Mouse (Mus musculus) forebrain, embryonic 11.5 days (tissue): Measurements from ENCODE around the gene Gpr146. TPM values are rescaled to one million over a fixed set of nuclear protein-coding genes. Genes with fewer than 3 reads are reported as not detected.

ENCODE experiments used
- ATAC-seq: fragments of 200-750 bp; cut with Nextera tagmentation; replicated peaks from 2 replicates; pipeline ENCODE4 v1.8.0; 2017; ENCODE audit warnings: moderate TSS enrichment; ENCODE audit not compliant: low FRiP score
- DNase-seq: peaks from one replicate; pipeline ENCODE4 v3.0.0-alpha.2; 2017; ENCODE audit warnings: low spot score
- H3K27ac ChIP-seq: fragments of 300-500 bp; sonication (generic); 2 replicates; pipeline ENCODE4 v1.5.1; 2014; ENCODE audit warnings: low read depth, low read length
- H3K27me3 ChIP-seq: fragments of 300-500 bp; sonication (generic); 2 replicates; pipeline ENCODE4 v1.6.1; 2014; ENCODE audit warnings: mild to moderate bottlenecking, low read length, mixed read lengths; ENCODE audit not compliant: control insufficient read depth, insufficient read depth
- H3K36me3 ChIP-seq: fragments of 300-500 bp; sonication (generic); 2 replicates; pipeline ENCODE4 v1.6.1; 2014; ENCODE audit warnings: mild to moderate bottlenecking, low read length, moderate library complexity, mixed read lengths; ENCODE audit not compliant: control insufficient read depth, insufficient read depth
- H3K4me1 ChIP-seq: fragments of 300-500 bp; sonication (generic); replicated peaks from 2 replicates; pipeline ENCODE4 v1.6.1; 2014; ENCODE audit warnings: low read length, mixed read lengths; ENCODE audit not compliant: control insufficient read depth, insufficient read depth
- H3K4me2 ChIP-seq: fragments of 300-500 bp; sonication (generic); 2 replicates; pipeline ENCODE4 v1.6.1; 2014; ENCODE audit warnings: low read depth, mild to moderate bottlenecking, low read length, moderate library complexity, mixed read lengths; ENCODE audit not compliant: severe bottlenecking
- H3K4me3 ChIP-seq: fragments of 300-500 bp; sonication (generic); 2 replicates; pipeline ENCODE4 v1.5.1; 2014; ENCODE audit warnings: low read depth, low read length
- H3K9ac ChIP-seq: fragments of 300-500 bp; sonication (generic); 2 replicates; pipeline ENCODE4 v1.6.1; 2014; ENCODE audit warnings: low read length
- H3K9me3 ChIP-seq: fragments of 300-500 bp; sonication (generic); 2 replicates; pipeline ENCODE4 v1.6.1; 2016; ENCODE audit warnings: low read length, mixed read lengths; ENCODE audit not compliant: control insufficient read depth
- WGBS: fragments of 180-500 bp; shearing (Covaris S2); extraction: QIAGEN DNeasy Blood & Tissue Kit; methylation state at CpG from one replicate; pipeline ENCODE4 v1.1.7; 2014; 5-methylcytosine and 5-hydroxymethylcytosine counted together
- polyA plus RNA-seq: library from polyadenylated mRNA; unstranded; fragments of >200 nt; fragmentation: Nextera tagmentation; extraction: Ambion mirVana; gene quantifications from 2 replicates; pipeline ENCODE4 v1.2.1, GENCODE M21; 2014

Gene Gpr146
- polyA plus RNA-seq, 1 experiment from 2014 or later, result 1.8 TPM

- Histone ChIP-seq H3K4me1 (no peaks in the 10 kb centered on the region; the same call in 1 of the 2 replicates), H3K4me3 (peak overlapping the region; percentile 45), H3K4me2 (peak overlapping the region; percentile 72), H3K27me3 (no peaks in the 10 kb centered on the region), H3K27ac (peak overlapping the region; percentile 5; the same call in 1 of the 2 replicates), H3K9me3 (no peaks in the 10 kb centered on the region), H3K36me3 (no peaks in the 10 kb centered on the region), H3K9ac (peak overlapping the region; percentile 76)
- ATAC-seq, result peak; percentile 91
- DNase-seq, result peak; percentile 95
- 1% methylated on average over 39 of the region's 39 CpGs for WGBS
Observed at GRCm38 (mm10) chr5:139371631-139372401, 5.7 kb upstream of the Gpr146 start.

GRCm38 (mm10) chr5:139373126-139373525 lies 4.4 kb upstream of the Gpr146 start:
- H3K36me3 ChIP-seq, result no peaks in the 10 kb centered on the region
- no peaks in the 10 kb centered on the region for H3K27me3 ChIP-seq
- 85% methylated on average over 3 of the region's 3 CpGs for WGBS
- H3K9ac ChIP-seq, result no peak overlapping the region
- H3K4me1 ChIP-seq, result no peaks in the 10 kb centered on the region; the same call in 1 of the 2 replicates
- no peak overlapping the region for H3K27ac ChIP-seq
- no peaks in the 10 kb centered on the region for H3K9me3 ChIP-seq
- ATAC-seq (no peak), DNase-seq (no peak)
- no peak overlapping the region for H3K4me2 ChIP-seq
- H3K4me3 ChIP-seq, result no peak overlapping the region

- H3K9me3 ChIP-seq, result no peaks in the 10 kb centered on the region
- H3K4me2 ChIP-seq, result no peak overlapping the region
- H3K27ac ChIP-seq, result no peak overlapping the region
- no peaks in the 10 kb centered on the region; the same call in 1 of the 2 replicates for H3K4me1 ChIP-seq
- 80% methylated on average over 6 of the region's 6 CpGs for WGBS
- ATAC-seq (no peak), DNase-seq (no peak)
- H3K9ac ChIP-seq, result no peak overlapping the region
- H3K36me3 ChIP-seq, result no peaks in the 10 kb centered on the region
- H3K4me3 ChIP-seq, result no peak overlapping the region
- H3K27me3 ChIP-seq, result no peaks in the 10 kb centered on the region
Observed at GRCm38 (mm10) chr5:139373889-139374444, 3.5 kb upstream of the Gpr146 start.

DNA sequence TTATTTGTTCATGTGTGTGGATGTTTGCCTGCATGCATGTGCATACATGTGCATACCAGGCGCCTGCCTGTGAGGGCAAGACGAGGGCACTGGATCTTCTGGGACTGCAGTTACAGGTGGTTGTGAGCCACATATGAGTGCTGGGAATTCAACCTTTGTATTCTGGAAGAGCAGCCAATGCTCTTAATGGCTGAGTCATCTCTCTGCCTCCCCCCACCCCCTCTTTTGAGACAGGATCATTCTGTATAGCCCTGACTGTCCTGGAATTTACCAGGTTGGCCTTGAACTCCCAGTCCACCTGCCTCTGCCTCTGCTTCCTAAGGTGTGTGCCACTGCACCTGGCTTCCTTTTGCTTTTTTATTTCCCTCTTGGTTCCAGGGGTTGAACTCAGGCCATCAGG lies 2.7 kb upstream of the Gpr146 start:
- no peaks in the 10 kb centered on the region for H3K9me3 ChIP-seq
- no peaks in the 10 kb centered on the region for H3K27me3 ChIP-seq
- ATAC-seq (no peak), DNase-seq (no peak)
- no peaks in the 10 kb centered on the region; the same call in 1 of the 2 replicates for H3K4me1 ChIP-seq
- H3K4me3 ChIP-seq, result no peak overlapping the region
- no peak overlapping the region for H3K27ac ChIP-seq
- WGBS, result 94% methylated on average over 2 of the region's 2 CpGs
- no peaks in the 10 kb centered on the region for H3K36me3 ChIP-seq
- H3K4me2 ChIP-seq, result no peak overlapping the region
- no peak overlapping the region for H3K9ac ChIP-seq

GRCm38 (mm10) chr5:139378271-139378556 lies 717 bp downstream of the Gpr146 start:
- no peak for DNase-seq
- no peaks in the 10 kb centered on the region for H3K27me3 ChIP-seq
- H3K4me2 ChIP-seq, result no peak overlapping the region
- no peak overlapping the region for H3K27ac ChIP-seq
- ATAC-seq, result no peak
- H3K36me3 ChIP-seq, result no peaks in the 10 kb centered on the region
- peaks cover 2% of the 10 kb centered on the region; the same call in 1 of the 2 replicates for H3K4me1 ChIP-seq
- H3K9ac ChIP-seq, result no peak overlapping the region
- H3K4me3 ChIP-seq, result no peak overlapping the region
- WGBS, result 93% methylated on average over 7 of the region's 7 CpGs
- no peaks in the 10 kb centered on the region for H3K9me3 ChIP-seq

GRCm38 (mm10) chr5:139378986-139379629 lies 1.6 kb downstream of the Gpr146 start:
- Histone ChIP-seq H3K27ac (no peak overlapping the region), H3K4me1 (peaks cover 2% of the 10 kb centered on the region; the same call in 1 of the 2 replicates), H3K27me3 (no peaks in the 10 kb centered on the region), H3K36me3 (no peaks in the 10 kb centered on the region), H3K4me2 (no peak overlapping the region), H3K4me3 (no peak overlapping the region), H3K9me3 (no peaks in the 10 kb centered on the region), H3K9ac (no peak overlapping the region)
- 66% methylated on average over 21 of the region's 21 CpGs for WGBS
- DNase-seq (peak; percentile 67), ATAC-seq (no peak)

GRCm38 (mm10) chr5:139379771-139380384 lies 2.4 kb downstream of the Gpr146 start:
- H3K4me2 ChIP-seq, result peak overlapping the region; percentile 90
- peak; percentile 26; the same call in 1 of the 2 replicates for ATAC-seq
- no peaks in the 10 kb centered on the region for H3K36me3 ChIP-seq
- H3K4me3 ChIP-seq, result peak overlapping the region; percentile 58
- peaks cover 2% of the 10 kb centered on the region; the same call in 1 of the 2 replicates for H3K4me1 ChIP-seq
- no peaks in the 10 kb centered on the region for H3K27me3 ChIP-seq
- no peaks in the 10 kb centered on the region for H3K9me3 ChIP-seq
- H3K9ac ChIP-seq, result peak overlapping the region; percentile 60; the same call in 1 of the 2 replicates
- 25% methylated on average over 8 of the region's 8 CpGs for WGBS
- 0 out of 2 replicates have a peak overlapping the region, but pooled peaks have one; percentile 15 for H3K27ac ChIP-seq
- no peak for DNase-seq
